In genomic region chr12:100428183-100428582, GRCm38 (mm10) we compare ENCODE assay signal across 20 mouse cellular contexts.
"Had no signal": no experiment of that assay in that cellular context is flagged by ENCODE, and none has a peak within 500 bp of the region (broad histone marks: within the 10 kb centered on the region; RNA-seq: fewer than 3 reads in every experiment).

No protein-coding gene starts in this region.

- H3K4me3 ChIP-seq: left cerebral cortex, adult 2 months; lung, embryonic 15.5 days; megakaryocyte, embryonic 14.5 days; stomach, embryonic 15.5 days had no signal

- H3K9me3 ChIP-seq: lung, embryonic 15.5 days; megakaryocyte, embryonic 14.5 days; stomach, embryonic 15.5 days had no signal

- H3K4me1 ChIP-seq: lung, embryonic 15.5 days; stomach, embryonic 15.5 days had no signal

- H3K4me2 ChIP-seq: liver, embryonic 11.5 days; lung, embryonic 15.5 days; midbrain, embryonic 11.5 days; stomach, embryonic 15.5 days had no signal

- DNase-seq: kidney, adult 18-20 months; kidney, adult 9 months; kidney, postnatal 14 days; kidney, postnatal 4 days; layer of hippocampus, postnatal 36 days; lung, adult 18-20 months; lung, postnatal 14 days; midbrain, embryonic 14.5 days; right cerebral cortex, adult 18-20 months; right cerebral cortex, postnatal 14 days; right cerebral cortex, postnatal 4 days; thymus, postnatal 25 days had no signal

- H3K9ac ChIP-seq: liver, embryonic 14.5 days; lung, embryonic 15.5 days; stomach, embryonic 15.5 days had no signal

- H3K36me3 ChIP-seq: lung, embryonic 15.5 days; stomach, embryonic 15.5 days had no signal

- H3K27me3 ChIP-seq: lung, embryonic 15.5 days; megakaryocyte, embryonic 14.5 days; stomach, embryonic 15.5 days had no signal

- H3K27ac ChIP-seq: liver, embryonic 14.5 days; lung, embryonic 15.5 days; macrophage; stomach, embryonic 15.5 days had no signal
